Mouse (Mus musculus): ENCODE measurements at regions not wholly inside any gene's neighbourhood (a gene's known extent, or its start where the extent isn't known, plus 50 kb on each side); places are given as distances from the start of the nearest gene placed in this dataset.

- DNase-seq (ENCODE audit: low spot score) (no peak), ATAC-seq (replicated peaks; ENCODE audit: low FRiP score, low TSS enrichment, low read depth) (no peak)
- no peaks in the 10 kb centered on the region for H3K9me3 ChIP-seq (ENCODE audit: control insufficient read depth, low read length)
- H3K4me3 ChIP-seq (ENCODE audit: low read depth, low read length), result no peak overlapping the region
- no peaks in the 10 kb centered on the region for H3K36me3 ChIP-seq (ENCODE audit: control insufficient read depth, insufficient read depth, low read length)
- WGBS, result 42% methylated on average over 5 of the region's 5 CpGs
- H3K27ac ChIP-seq (ENCODE audit: low read depth), result no peak overlapping the region
- no peak overlapping the region for H3K4me2 ChIP-seq (ENCODE audit: low read length)
- H3K9ac ChIP-seq (ENCODE audit: low read length), result no peak overlapping the region
- no peaks in the 10 kb centered on the region for H3K27me3 ChIP-seq (replicated peaks; ENCODE audit: control insufficient read depth, insufficient read depth, low read length)
- H3K4me1 ChIP-seq (replicated peaks; ENCODE audit: control insufficient read depth, insufficient read depth, low read length), result no peaks in the 10 kb centered on the region
Measured at GRCm38 (mm10) chr6:55580036-55580435, 101.0 kb downstream of the Neurod6 start.

GRCm38 (mm10) chr6:55579611-55580010 is 101.5 kb downstream of the Neurod6 start:
- H3K4me1 ChIP-seq (replicated peaks; ENCODE audit: control insufficient read depth, insufficient read depth, low read length), result no peaks in the 10 kb centered on the region
- H3K27me3 ChIP-seq (replicated peaks; ENCODE audit: control insufficient read depth, insufficient read depth, low read length), result no peaks in the 10 kb centered on the region
- WGBS, result 83% methylated on average over 9 of the region's 9 CpGs
- H3K9me3 ChIP-seq (ENCODE audit: control insufficient read depth, low read length), result no peaks in the 10 kb centered on the region
- H3K9ac ChIP-seq (ENCODE audit: low read length), result no peak overlapping the region
- H3K4me3 ChIP-seq (ENCODE audit: low read depth, low read length), result no peak overlapping the region
- H3K4me2 ChIP-seq (ENCODE audit: low read length), result no peak overlapping the region
- DNase-seq (ENCODE audit: low spot score) (no peak), ATAC-seq (replicated peaks; ENCODE audit: low FRiP score, low TSS enrichment, low read depth) (no peak)
- no peak overlapping the region for H3K27ac ChIP-seq (ENCODE audit: low read depth)
- H3K36me3 ChIP-seq (ENCODE audit: control insufficient read depth, insufficient read depth, low read length), result no peaks in the 10 kb centered on the region

- H3K9ac ChIP-seq (ENCODE audit: low read length), result no peak overlapping the region
- no peak overlapping the region for H3K4me2 ChIP-seq (ENCODE audit: low read length)
- no peak overlapping the region for H3K4me3 ChIP-seq (ENCODE audit: low read depth, low read length)
- ATAC-seq (replicated peaks; ENCODE audit: low FRiP score, low TSS enrichment, low read depth) (no peak), DNase-seq (ENCODE audit: low spot score) (no peak)
- no peaks in the 10 kb centered on the region for H3K27me3 ChIP-seq (replicated peaks; ENCODE audit: control insufficient read depth, insufficient read depth, low read length)
- no peaks in the 10 kb centered on the region for H3K36me3 ChIP-seq (ENCODE audit: control insufficient read depth, insufficient read depth, low read length)
- WGBS, result 60% methylated on average over 5 of the region's 5 CpGs
- H3K9me3 ChIP-seq (ENCODE audit: control insufficient read depth, low read length), result no peaks in the 10 kb centered on the region
- no peak overlapping the region for H3K27ac ChIP-seq (ENCODE audit: low read depth)
- H3K4me1 ChIP-seq (replicated peaks; ENCODE audit: control insufficient read depth, insufficient read depth, low read length), result no peaks in the 10 kb centered on the region
Measured at GRCm38 (mm10) chr6:55579105-55579504, 102.0 kb downstream of the Neurod6 start.

DNA sequence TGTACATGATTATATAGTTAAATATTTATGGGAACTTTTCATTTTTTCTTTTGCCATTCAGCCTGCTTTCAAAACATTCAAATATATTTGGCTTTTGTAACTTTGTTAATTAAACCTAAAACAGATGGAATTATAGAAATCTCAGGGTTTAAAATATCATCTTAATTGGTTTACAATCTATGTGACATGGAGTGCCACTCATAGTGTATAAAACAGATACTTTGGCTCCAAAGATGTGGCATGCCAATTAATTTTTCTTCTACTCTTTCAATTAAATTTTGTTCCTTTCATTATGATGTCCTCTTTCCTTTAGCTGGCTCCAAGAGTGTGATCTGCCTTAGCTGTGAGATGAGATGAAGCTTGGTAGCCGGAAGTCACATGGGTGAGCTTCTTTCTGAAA is 103.0 kb downstream of the Neurod6 start:
- H3K36me3 ChIP-seq (ENCODE audit: control insufficient read depth, insufficient read depth, low read length), result no peaks in the 10 kb centered on the region

GRCm38 (mm10) chr6:55567521-55567920 is 113.5 kb downstream of the Neurod6 start:
- Histone ChIP-seq H3K4me3 (ENCODE audit: low read depth, low read length) (no peak overlapping the region), H3K9ac (ENCODE audit: low read length) (no peak overlapping the region), H3K27ac (ENCODE audit: low read depth) (no peak overlapping the region), H3K36me3 (ENCODE audit: control insufficient read depth, insufficient read depth, low read length) (no peaks in the 10 kb centered on the region), H3K9me3 (ENCODE audit: control insufficient read depth, low read length) (no peaks in the 10 kb centered on the region), H3K4me1 (replicated peaks; ENCODE audit: control insufficient read depth, insufficient read depth, low read length) (no peaks in the 10 kb centered on the region), H3K4me2 (ENCODE audit: low read length) (no peak overlapping the region), H3K27me3 (replicated peaks; ENCODE audit: control insufficient read depth, insufficient read depth, low read length) (no peaks in the 10 kb centered on the region)
- ATAC-seq (replicated peaks; ENCODE audit: low FRiP score, low TSS enrichment, low read depth), result no peak
- DNase-seq (ENCODE audit: low spot score), result no peak
- 83% methylated on average over 2 of the region's 2 CpGs for WGBS

More for the DNA sequence above, 103.0 kb downstream of the Neurod6 start:
- no peak overlapping the region for H3K9ac ChIP-seq (ENCODE audit: low read length)
- no peak overlapping the region for H3K4me3 ChIP-seq (ENCODE audit: low read depth, low read length)
- no peak overlapping the region for H3K27ac ChIP-seq (ENCODE audit: low read depth)
- 74% methylated on average over 1 of the region's 1 CpGs for WGBS
- H3K4me2 ChIP-seq (ENCODE audit: low read length), result no peak overlapping the region
- H3K27me3 ChIP-seq (replicated peaks; ENCODE audit: control insufficient read depth, insufficient read depth, low read length), result no peaks in the 10 kb centered on the region
- ATAC-seq (replicated peaks; ENCODE audit: low FRiP score, low TSS enrichment, low read depth) (no peak), DNase-seq (ENCODE audit: low spot score) (no peak)
- H3K9me3 ChIP-seq (ENCODE audit: control insufficient read depth, low read length), result no peaks in the 10 kb centered on the region
- H3K4me1 ChIP-seq (replicated peaks; ENCODE audit: control insufficient read depth, insufficient read depth, low read length), result no peaks in the 10 kb centered on the region

GRCm38 (mm10) chr6:55565260-55566209 is 113.8 kb downstream of the Adcyap1r1 start:
- Histone ChIP-seq H3K4me2 (ENCODE audit: low read length) (no peak overlapping the region), H3K27ac (ENCODE audit: low read depth) (no peak overlapping the region), H3K4me3 (ENCODE audit: low read depth, low read length) (no peak overlapping the region), H3K9ac (ENCODE audit: low read length) (no peak overlapping the region), H3K27me3 (replicated peaks; ENCODE audit: control insufficient read depth, insufficient read depth, low read length) (no peaks in the 10 kb centered on the region), H3K4me1 (replicated peaks; ENCODE audit: control insufficient read depth, insufficient read depth, low read length) (no peaks in the 10 kb centered on the region), H3K36me3 (ENCODE audit: control insufficient read depth, insufficient read depth, low read length) (no peaks in the 10 kb centered on the region), H3K9me3 (ENCODE audit: control insufficient read depth, low read length) (no peaks in the 10 kb centered on the region)
- no peak for DNase-seq (ENCODE audit: low spot score)
- 74% methylated on average over 14 of the region's 14 CpGs for WGBS
- no peak for ATAC-seq (replicated peaks; ENCODE audit: low FRiP score, low TSS enrichment, low read depth)

DNA sequence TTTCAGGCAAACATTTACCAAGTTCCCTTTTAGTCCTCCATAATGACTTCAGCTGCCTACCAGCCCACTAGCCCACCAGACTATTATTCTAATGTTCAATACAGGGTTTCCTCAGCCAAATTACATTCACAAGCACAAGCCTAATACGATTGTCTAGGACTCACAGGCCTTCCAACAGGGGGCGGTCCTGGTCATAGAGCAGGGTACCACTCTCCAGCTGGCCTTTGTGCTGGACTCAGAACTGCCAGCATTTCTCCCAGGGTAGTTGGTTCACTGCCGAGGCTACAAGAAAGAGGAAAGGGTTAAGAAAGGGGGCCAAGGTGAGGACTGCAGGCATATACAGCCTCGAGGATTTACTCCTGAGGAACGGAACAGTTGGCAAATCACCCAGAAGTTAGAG is 108.8 kb downstream of the Adcyap1r1 start:
- H3K4me3 ChIP-seq (ENCODE audit: low read depth, low read length), result no peak overlapping the region
- H3K9me3 ChIP-seq (ENCODE audit: control insufficient read depth, low read length), result no peaks in the 10 kb centered on the region
- 62% methylated on average over 5 of the region's 5 CpGs for WGBS
- no peaks in the 10 kb centered on the region for H3K4me1 ChIP-seq (replicated peaks; ENCODE audit: control insufficient read depth, insufficient read depth, low read length)
- H3K27me3 ChIP-seq (replicated peaks; ENCODE audit: control insufficient read depth, insufficient read depth, low read length), result no peaks in the 10 kb centered on the region
- ATAC-seq (replicated peaks; ENCODE audit: low FRiP score, low TSS enrichment, low read depth) (no peak), DNase-seq (ENCODE audit: low spot score) (no peak)
- H3K27ac ChIP-seq (ENCODE audit: low read depth), result no peak overlapping the region
- H3K36me3 ChIP-seq (ENCODE audit: control insufficient read depth, insufficient read depth, low read length), result no peaks in the 10 kb centered on the region
- H3K9ac ChIP-seq (ENCODE audit: low read length), result no peak overlapping the region
- H3K4me2 ChIP-seq (ENCODE audit: low read length), result no peak overlapping the region

DNA sequence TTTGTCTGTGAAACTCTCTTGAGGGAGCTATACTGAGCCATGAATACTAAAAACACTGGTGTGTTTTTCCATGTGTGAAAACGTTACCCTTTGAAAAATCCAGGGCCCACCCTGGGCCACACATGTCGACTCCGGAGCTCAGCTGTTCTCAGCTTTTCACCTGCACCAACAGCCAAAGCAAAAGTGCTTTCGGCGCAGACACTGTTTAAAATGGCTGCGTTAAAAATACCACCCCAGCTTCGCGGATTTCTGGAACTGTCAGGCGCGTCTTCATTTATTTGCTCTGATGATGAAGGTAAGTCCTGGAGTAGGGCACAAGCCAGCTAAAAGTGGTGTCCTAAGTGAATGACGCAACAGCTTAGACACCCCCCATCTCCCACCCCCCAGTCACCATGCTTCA is 108.0 kb downstream of the Adcyap1r1 start:
- Histone ChIP-seq H3K9ac (ENCODE audit: low read length) (no peak overlapping the region), H3K9me3 (ENCODE audit: control insufficient read depth, low read length) (no peaks in the 10 kb centered on the region), H3K27ac (ENCODE audit: low read depth) (no peak overlapping the region), H3K4me2 (ENCODE audit: low read length) (no peak overlapping the region), H3K27me3 (replicated peaks; ENCODE audit: control insufficient read depth, insufficient read depth, low read length) (no peaks in the 10 kb centered on the region), H3K4me1 (replicated peaks; ENCODE audit: control insufficient read depth, insufficient read depth, low read length) (no peaks in the 10 kb centered on the region), H3K4me3 (ENCODE audit: low read depth, low read length) (no peak overlapping the region), H3K36me3 (ENCODE audit: control insufficient read depth, insufficient read depth, low read length) (no peaks in the 10 kb centered on the region)
- DNase-seq (ENCODE audit: low spot score) (no peak), ATAC-seq (replicated peaks; ENCODE audit: low FRiP score, low TSS enrichment, low read depth) (no peak)
- 88% methylated on average over 11 of the region's 11 CpGs for WGBS
